Mouse (Mus musculus): ENCODE results near the gene Atf5.

- TF ChIP-seq GATA1 (IDR thresholded peaks at IDR 0.05; ENCODE audit: borderline replicate concordance, low read length), result no peak
- no peak for TF ChIP-seq FLI1 (IDR thresholded peaks at IDR 0.05; ENCODE audit: low read length)
Measured at GRCm38 (mm10) chr7:44857905-44858304, 41.4 kb upstream of the Atf5 start.
